Mouse (Mus musculus): ENCODE measurements around the gene Gm20708.

DNA sequence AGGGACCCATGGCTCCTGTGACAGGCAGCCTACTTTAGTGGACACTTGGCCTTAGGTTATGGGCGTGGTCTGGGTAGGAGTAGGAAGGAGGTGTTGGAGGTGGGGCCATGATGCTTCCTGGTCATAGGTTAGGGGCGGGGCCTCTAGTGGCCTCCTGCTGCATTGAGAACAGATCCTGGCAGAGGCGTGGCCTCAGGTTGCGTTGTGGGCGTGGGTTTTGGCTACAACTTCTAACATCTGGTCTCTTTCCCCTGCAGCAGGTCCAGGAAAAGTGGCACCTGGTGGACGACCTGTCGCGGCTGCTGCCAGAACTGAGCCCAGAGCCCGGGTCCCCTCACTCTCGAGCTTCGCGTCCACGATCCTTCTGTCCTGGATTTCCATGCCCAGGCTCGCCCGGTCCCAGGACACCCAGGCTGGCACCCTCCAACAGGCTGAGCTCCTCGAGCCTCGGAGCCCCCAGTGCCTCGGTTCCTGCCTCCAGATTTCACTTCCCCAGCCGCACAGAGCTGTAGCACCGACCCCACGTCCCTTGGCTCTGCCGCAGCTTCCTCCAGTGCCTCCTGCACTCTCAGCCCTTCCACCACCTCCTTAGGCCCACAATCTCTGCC lies 17.1 kb upstream of the Gm20708 start:
- TF ChIP-seq CTCF (IDR thresholded peaks at IDR 0.05; ENCODE audit: low read depth) = peak; percentile 29
- TF ChIP-seq EP300 (optimal IDR thresholded peaks at IDR 0.05) = no peak

All from stomach, postnatal 0 days (tissue).